Mouse (Mus musculus) heart, postnatal 0 days (tissue): Measurements from ENCODE around the gene Lsm7.

Source experiments
- CTCF ChIP-seq: IDR thresholded peaks from 2 replicates; pipeline ENCODE4 v1.5.1; 2016; ENCODE audit warnings: antibody characterized with exemption, control low read depth, low read depth
- EP300 ChIP-seq: IDR thresholded peaks from 2 replicates; pipeline ENCODE4 v1.6.1; 2016; ENCODE audit warnings: antibody characterized with exemption, low read depth

GRCm38 (mm10) chr10:80804340-80804739 lies 50.7 kb downstream of the Lsm7 start:
- TF ChIP-seq CTCF: no peak
- TF ChIP-seq EP300: no peak
